Mouse (Mus musculus) thymus, postnatal 0 days (tissue): ENCODE results near the gene Ovol3. TPM values are rescaled to one million over a fixed set of nuclear protein-coding genes. Genes with fewer than 3 reads are reported as not detected.

ENCODE experiments used
- DNase-seq: peaks from one replicate; pipeline ENCODE4 v3.0.0-alpha.2; 2015; ENCODE audit warnings: low spot score
- polyA plus RNA-seq: library from polyadenylated mRNA; unstranded; fragments of >200 nt; fragmentation: Nextera tagmentation; extraction: Ambion mirVana; gene quantifications from 2 replicates; pipeline ENCODE4 v1.2.1, GENCODE M21; 2015

Ovol3 gene
- polyA plus RNA-seq, 1 experiment from 2014 or later = 0.26 TPM

GRCm38 (mm10) chr7:30194884-30195283, 40.6 kb downstream of the Ovol3 start:
- peak; percentile 93 for DNase-seq

GRCm38 (mm10) chr7:30194101-30194831, 41.3 kb downstream of the Ovol3 start:
- DNase-seq = peak; percentile 28

- DNase-seq = peak; percentile 35
Observed at GRCm38 (mm10) chr7:30193581-30194100, 41.9 kb downstream of the Ovol3 start.

- no peak for DNase-seq
Observed at GRCm38 (mm10) chr7:30193013-30193412, 42.5 kb downstream of the Ovol3 start.

GRCm38 (mm10) chr7:30192088-30192487, 43.4 kb downstream of the Ovol3 start:
- DNase-seq = no peak

- DNase-seq = no peak
Observed at GRCm38 (mm10) chr7:30189116-30189491, 46.4 kb downstream of the Ovol3 start.

- DNase-seq = no peak
Observed at GRCm38 (mm10) chr7:30188344-30189115, 47.0 kb downstream of the Ovol3 start.

GRCm38 (mm10) chr7:30184641-30185348, 50.7 kb downstream of the Ovol3 start:
- DNase-seq = no peak

- DNase-seq = peak; percentile 86
Observed at GRCm38 (mm10) chr7:30183879-30184289, 51.6 kb downstream of the Ovol3 start, which contains the start of gene Cox7a1. Cox7a1 (plus strand) TSS chr7:30184144.

Other genes starting within 250 kb of the Ovol3 start
- 2.4 and 3.1 TPM in 2 replicates for gene Zfp14, start 184.3 kb downstream of the Ovol3 start, polyA plus RNA-seq
- gene Zfp82, start 162.8 kb downstream of the Ovol3 start, polyA plus RNA-seq = 6.8 and 7.1 TPM in 2 replicates
- gene Gm26920, start 145.3 kb downstream of the Ovol3 start, polyA plus RNA-seq = 1.3 and 1.4 TPM in 2 replicates
- gene Zfp566, start 145.2 kb downstream of the Ovol3 start, polyA plus RNA-seq = 9.2 and 10.6 TPM in 2 replicates
- 59.0 and 59.7 TPM in 2 replicates for gene Zfp260, start 140.9 kb downstream of the Ovol3 start, polyA plus RNA-seq
- 10.9 and 13.6 TPM in 2 replicates for gene Zfp382, start 113.8 kb downstream of the Ovol3 start, polyA plus RNA-seq
- 7.6 and 9.6 TPM in 2 replicates for gene Zfp146, start 66.0 kb downstream of the Ovol3 start, polyA plus RNA-seq
- 9.2 and 11.6 TPM in 2 replicates for gene Cox7a1, start 51.6 kb downstream of the Ovol3 start, polyA plus RNA-seq
- 66.9 and 76.2 TPM in 2 replicates for gene Capns1, start 36.9 kb downstream of the Ovol3 start, polyA plus RNA-seq
- 134 and 137 TPM in 2 replicates for gene Polr2i, start 3.8 kb downstream of the Ovol3 start, polyA plus RNA-seq
- 149 and 155 TPM in 2 replicates for gene Tbcb, start 3.5 kb downstream of the Ovol3 start, polyA plus RNA-seq
- gene Thap8, start 44.4 kb upstream of the Ovol3 start, polyA plus RNA-seq = 0.19 and 0.23 TPM in 2 replicates
- 6.4 and 7.8 TPM in 2 replicates for gene Wdr62, start 44.7 kb upstream of the Ovol3 start, polyA plus RNA-seq
- gene Clip3, start 56.0 kb upstream of the Ovol3 start, polyA plus RNA-seq = 1.2 and 1.9 TPM in 2 replicates
- 71.3 and 71.8 TPM in 2 replicates for gene Alkbh6, start 73.0 kb upstream of the Ovol3 start, polyA plus RNA-seq
- gene Syne4, start 79.1 kb upstream of the Ovol3 start, polyA plus RNA-seq = 7.6 and 9.5 TPM in 2 replicates
- gene E130208F15Rik, start 86.0 kb upstream of the Ovol3 start, polyA plus RNA-seq = 0.68 and 2.0 TPM in 2 replicates
- 19.0 and 22.7 TPM in 2 replicates for gene Sdhaf1, start 88.2 kb upstream of the Ovol3 start, polyA plus RNA-seq
- 0.14 and 0.18 TPM in 2 replicates for gene Lrfn3, start 127.0 kb upstream of the Ovol3 start, polyA plus RNA-seq
- gene Tyrobp, start 178.0 kb upstream of the Ovol3 start, polyA plus RNA-seq = 112 and 116 TPM in 2 replicates
- 110 and 139 TPM in 2 replicates for gene Hcst, start 184.1 kb upstream of the Ovol3 start, polyA plus RNA-seq
- gene Nfkbid, start 186.0 kb upstream of the Ovol3 start, polyA plus RNA-seq = 20.2 and 20.3 TPM in 2 replicates
- 1.3 and 2.8 TPM in 2 replicates for gene Aplp1, start 209.8 kb upstream of the Ovol3 start, polyA plus RNA-seq
- 0.10 and 0.17 TPM in 2 replicates for gene Kirrel2, start 222.0 kb upstream of the Ovol3 start, polyA plus RNA-seq
- gene Nphs1, start 222.6 kb upstream of the Ovol3 start, polyA plus RNA-seq = 0.29 and 0.46 TPM in 2 replicates